Mouse (Mus musculus) 416B (cell line): Measurements from ENCODE around the gene Dnajc19.
"Not testable (repeated sequence)": the region's sequence is repeated elsewhere in the genome, so short reads cannot be mapped to it uniquely, and the experiment has no call there.

Experiments used
- DNase-seq: peaks from one replicate; pipeline ENCODE4 v3.0.0; 2011; ENCODE audit warnings: low read depth

Dnajc19 gene

GRCm38 (mm10) chr3:34080900-34081662 is at the start of gene Dnajc19:
Gene Dnajc19, minus strand, starts transcription at chr3:34081321.
- DNase-seq, result peak; percentile 92

GRCm38 (mm10) chr3:34129957-34130356 is 48.8 kb upstream of the Dnajc19 start:
- no peak for DNase-seq

DNA sequence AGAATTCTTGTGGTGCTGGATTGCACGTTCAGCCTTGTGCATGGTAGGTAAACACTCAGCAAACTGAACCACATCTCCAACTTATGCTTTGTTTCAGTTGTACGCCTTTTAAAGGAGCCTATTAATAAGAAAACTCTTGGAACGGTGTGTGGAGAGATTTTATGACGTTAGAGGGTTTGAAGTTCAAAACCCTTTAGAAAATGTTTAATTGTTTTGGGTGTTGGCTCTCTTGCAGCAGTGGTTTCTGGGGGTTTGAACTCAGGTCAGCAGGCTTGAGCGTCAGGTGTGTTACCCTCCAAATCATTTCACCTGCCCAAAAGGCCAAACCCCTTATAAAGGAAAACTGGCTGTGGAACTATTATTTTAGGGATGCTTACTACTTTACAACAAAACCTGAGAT is 40.2 kb upstream of the Dnajc19 start:
- DNase-seq, result no peak

DNA sequence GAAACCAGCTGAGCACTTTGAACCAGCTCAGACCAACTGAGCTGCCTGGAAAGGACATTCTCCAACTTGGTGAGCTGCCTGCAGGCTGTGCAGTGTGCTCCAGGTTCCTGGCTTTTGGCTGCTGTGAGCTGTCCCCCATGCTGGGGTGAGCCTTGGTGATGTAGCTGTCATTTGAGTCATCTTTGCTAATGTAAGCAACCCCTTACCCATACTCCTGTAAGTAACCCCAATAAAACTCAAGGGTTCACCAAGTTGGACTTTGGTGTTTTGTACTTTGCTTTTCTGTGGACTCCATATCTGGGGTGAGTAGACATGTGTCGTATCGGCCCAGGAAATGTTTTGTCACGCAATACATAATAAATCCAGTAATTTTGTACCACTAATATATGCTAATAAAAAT is 39.7 kb upstream of the Dnajc19 start:
- DNase-seq, result no peak

DNA sequence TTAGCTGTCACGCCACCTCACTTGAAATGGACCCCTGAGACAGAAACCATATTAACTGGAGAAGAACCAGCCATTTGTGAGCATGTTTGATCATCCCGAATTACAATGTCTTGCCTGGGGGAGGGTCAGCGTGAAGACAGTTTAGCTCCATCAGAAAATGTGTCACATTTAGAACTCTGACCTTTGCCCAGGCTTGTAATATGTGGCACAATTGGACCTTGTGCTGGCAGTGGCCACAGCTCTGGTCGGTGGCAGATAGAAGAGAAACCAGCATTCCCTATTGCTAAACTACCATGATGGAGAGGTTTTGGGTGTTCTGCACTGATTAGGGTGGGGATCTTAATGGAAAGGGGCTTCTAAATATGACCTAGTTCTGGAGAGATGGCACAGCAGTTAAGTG is 38.7 kb upstream of the Dnajc19 start:
- no peak for DNase-seq

- no peak for DNase-seq
Measured at GRCm38 (mm10) chr3:34115806-34116205, 34.7 kb upstream of the Dnajc19 start.

- no peak for DNase-seq
Measured at GRCm38 (mm10) chr3:34111941-34112685, 31.0 kb upstream of the Dnajc19 start.

DNA sequence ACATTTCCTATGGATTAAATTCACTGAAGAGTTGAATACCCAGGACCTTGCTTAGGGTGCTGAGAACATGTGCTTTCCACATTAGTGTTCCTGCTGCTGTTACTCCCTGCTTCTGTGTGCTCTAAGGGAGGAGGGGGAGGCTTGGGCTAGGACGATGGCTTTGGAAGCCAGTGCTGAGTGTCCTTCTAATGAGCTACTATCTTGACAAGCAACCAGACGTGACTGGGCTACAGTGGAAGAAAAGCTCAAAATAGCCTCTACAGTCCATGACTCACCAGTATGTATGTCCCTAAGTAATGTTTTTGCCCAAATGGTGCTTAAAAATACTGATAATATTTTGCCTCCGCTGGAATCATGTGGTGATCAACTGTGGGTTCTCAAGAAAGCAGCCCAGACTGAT is 26.5 kb upstream of the Dnajc19 start:
- no peak for DNase-seq

GRCm38 (mm10) chr3:34106421-34106820 is 25.3 kb upstream of the Dnajc19 start:
- no peak for DNase-seq

- no peak for DNase-seq
Measured at GRCm38 (mm10) chr3:34103902-34104672, 23.0 kb upstream of the Dnajc19 start.

GRCm38 (mm10) chr3:34102891-34103290 is 21.8 kb upstream of the Dnajc19 start:
- DNase-seq, result no peak

DNA sequence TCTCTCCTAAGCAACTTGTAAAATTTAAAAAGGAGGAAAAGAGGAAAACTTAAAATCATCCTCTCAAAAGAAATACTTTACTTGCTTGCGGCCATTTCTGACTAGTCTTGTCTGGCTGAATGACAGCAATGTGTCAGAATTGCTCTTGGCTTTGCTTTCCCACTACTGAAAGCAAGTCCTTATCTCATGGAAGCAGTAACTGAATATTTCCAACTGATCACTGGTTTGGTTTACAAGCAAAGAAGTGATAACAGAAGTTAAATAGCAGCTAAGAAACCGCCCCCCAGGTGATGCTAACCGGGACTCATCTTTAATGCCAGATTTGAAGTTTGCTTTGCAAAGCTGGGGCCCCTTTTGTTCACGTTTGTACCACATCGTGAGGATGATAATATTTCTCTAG is 2.5 kb upstream of the Dnajc19 start:
- no peak for DNase-seq

DNA sequence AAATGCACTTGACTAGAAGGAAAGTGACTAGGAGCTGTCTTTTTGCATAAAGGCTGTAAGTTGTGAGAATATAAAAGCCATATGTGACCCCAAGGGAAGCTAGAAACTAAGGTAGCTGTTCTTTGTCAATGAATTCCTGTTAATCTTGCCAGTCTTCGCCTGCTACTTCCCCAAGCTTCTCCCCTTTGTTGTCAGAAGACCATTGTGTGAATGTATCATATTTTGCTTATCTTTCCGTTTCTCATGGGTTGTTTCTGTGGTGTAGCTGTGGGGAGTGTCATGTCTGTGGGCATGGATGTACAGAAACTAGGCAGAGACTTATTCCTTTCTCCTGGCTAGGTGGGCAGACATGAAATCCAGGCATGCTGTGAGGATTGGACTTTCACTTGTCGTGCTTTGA is 808 bp upstream of the Dnajc19 start:
- no peak for DNase-seq

- no peak for DNase-seq
Measured at GRCm38 (mm10) chr3:34076058-34076759, 4.9 kb downstream of the Dnajc19 start.

DNA sequence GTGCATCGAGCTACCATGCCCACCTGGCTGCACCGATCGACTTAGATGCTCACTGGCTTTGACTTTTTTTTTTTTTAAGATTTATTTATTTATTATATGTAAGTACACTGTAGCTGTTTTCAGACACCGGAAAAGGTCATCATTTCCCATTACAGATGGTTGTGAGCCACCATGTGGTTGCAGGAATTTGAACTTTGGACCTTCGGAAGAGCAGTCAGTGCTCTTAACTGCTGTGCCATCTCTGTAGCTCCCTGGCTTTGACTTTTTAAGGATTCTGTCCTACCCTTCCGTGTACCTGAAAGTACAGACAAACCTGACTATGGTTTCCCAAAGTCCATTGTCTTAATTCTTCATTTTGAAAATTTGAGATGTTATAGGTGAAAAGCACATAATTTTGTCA is 8.4 kb downstream of the Dnajc19 start:
- DNase-seq, result no peak

DNA sequence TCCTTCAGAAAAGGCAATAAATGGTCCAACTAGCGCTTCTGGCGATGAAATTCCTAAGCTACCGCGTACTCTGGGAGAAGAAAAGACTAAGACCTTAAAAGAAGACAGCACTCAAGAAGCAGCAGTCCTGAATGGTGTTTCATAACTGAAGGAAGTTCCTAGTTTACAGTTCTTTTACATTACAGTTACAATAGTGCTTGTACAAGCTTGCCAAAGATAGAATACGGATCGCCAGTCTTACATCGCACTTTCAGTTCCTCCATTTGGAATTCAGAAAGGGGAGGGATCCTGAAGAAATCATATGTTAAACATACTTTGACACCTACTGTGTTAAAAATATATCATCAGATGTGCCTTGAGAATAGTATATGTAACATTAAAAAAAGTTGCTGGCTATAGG is 12.2 kb downstream of the Dnajc19 start:
- not testable (repeated sequence) for DNase-seq

- peak; percentile 15 for DNase-seq
Measured at GRCm38 (mm10) chr3:34062352-34062751, 18.8 kb downstream of the Dnajc19 start.

DNA sequence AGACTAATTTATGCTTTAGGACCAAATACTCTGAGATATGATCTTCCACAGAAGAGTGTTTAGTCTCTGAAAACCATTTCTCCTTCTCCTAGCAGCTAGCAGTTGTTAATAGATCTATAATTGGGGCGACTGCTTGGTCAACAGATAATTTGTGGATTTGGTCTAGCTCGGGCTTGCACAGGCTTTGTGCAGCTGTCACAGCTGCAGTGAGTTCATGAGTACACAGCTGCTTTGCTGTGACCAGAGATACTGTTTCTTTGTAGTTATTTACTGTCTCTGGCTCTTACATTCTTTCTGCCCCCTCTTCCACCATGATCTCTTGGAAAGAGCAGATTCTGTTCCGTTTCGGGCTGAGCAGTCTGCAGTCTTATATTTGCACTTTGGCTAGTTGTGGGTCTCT is 39.1 kb downstream of the Dnajc19 start:
- DNase-seq, result no peak

- no peak for DNase-seq
Measured at GRCm38 (mm10) chr3:34035706-34036105, 45.4 kb downstream of the Dnajc19 start.

DNA sequence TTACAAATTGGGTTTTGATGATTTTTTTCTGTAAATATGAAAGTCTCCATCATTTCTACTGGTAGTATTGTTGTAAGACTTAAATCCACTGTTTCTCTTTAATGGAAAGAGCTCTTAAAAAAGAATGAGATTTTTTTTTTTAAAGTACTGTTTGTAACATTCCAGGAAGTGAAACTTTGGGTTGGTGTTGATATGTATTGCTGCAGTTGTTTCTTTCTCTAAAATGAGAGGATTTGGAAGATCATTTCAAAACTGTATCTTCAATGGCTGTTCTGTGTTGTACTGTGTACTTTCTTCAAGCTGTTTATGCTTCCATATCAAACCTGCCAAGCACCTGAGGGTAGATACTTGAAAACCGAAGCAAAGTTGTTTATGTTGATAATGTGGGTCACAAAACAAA is 46.3 kb downstream of the Dnajc19 start:
- no peak for DNase-seq

DNA sequence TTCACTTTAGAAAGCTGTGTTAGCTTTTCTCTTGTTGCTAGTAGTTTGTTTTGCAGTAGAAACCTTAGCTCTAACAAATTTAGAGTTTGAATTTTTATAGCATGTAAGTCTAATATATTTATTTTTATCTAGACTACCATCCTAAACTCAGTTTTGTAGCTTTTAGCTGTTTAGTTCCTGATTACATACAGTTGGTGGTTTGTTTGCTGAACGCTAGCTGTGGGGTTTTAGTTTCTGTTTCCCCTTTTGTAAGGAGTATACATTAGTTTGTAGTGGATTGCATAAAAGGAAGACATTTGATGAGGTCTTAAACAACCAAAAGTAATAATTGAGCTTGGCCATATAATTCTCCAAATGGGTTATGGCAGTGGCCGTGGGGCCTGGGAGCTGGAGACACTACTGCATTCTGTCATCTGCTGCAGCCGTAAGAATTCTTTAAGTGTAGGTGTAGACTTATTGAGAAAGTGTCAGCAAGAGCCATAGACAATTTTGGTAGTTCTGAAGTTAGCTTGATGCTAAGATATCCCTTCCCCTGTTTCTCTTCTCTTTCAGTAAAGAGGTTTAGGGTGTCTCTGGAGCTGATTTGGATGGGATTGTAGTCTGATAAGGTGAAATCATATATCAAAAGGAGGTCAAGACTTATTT is 47.3 kb downstream of the Dnajc19 start:
- peak; percentile 46 for DNase-seq

GRCm38 (mm10) chr3:34030601-34031000 is 50.5 kb downstream of the Dnajc19 start:
- DNase-seq, result no peak
